ENCODE assay signal across 18 mouse cellular contexts in genomic region chr2:146015341-146016186, GRCm38 (mm10).
DNase-seq lines count a peak whose midpoint lies in the region; ATAC-seq and TF ChIP-seq lines count a peak whose summit lies in the region.
"Had no signal": no experiment of that assay in that cellular context is flagged by ENCODE, and none has a peak within 500 bp of the region (broad histone marks: within the 10 kb centered on the region; RNA-seq: fewer than 3 reads in every experiment).

No protein-coding gene starts in this region.

- H3K4me1 ChIP-seq in forebrain, embryonic 15.5 days, result peaks cover 8% of the 10 kb centered on the region
- 0 out of 2 replicates have a peak, but pooled peaks cover 9% of the 10 kb centered on the region for H3K4me1 ChIP-seq in midbrain, embryonic 14.5 days (ENCODE audit: control insufficient read depth, insufficient read depth, low read length)
- no peaks in the 10 kb centered on the region for H3K4me1 ChIP-seq in intestine, embryonic 15.5 days (replicated peaks)

- CTCF ChIA-PET in Patski (lab: Charles Lee), result interaction anchor here (1.1 kb wide), 1 partner anchor 8 kb away, joined by 3 read pairs; no protein-coding TSS in a partner anchor

- no peaks in the 10 kb centered on the region for H3K27me3 ChIP-seq in Patski
- H3K27me3 ChIP-seq in forebrain, embryonic 15.5 days, result no peaks in the 10 kb centered on the region
- H3K27me3 ChIP-seq in midbrain, embryonic 14.5 days (ENCODE audit: control insufficient read depth, insufficient read depth, low read length), result no peaks in the 10 kb centered on the region
- no peaks in the 10 kb centered on the region for H3K27me3 ChIP-seq in intestine, embryonic 15.5 days (replicated peaks)

- POLR2A ChIA-PET in Patski (lab: Charles Lee), result no interaction called here

- no peak for TF ChIP-seq CTCF in Patski (IDR thresholded peaks at IDR 0.05)

- no peak overlapping the region for H3K4me2 ChIP-seq in forebrain, embryonic 15.5 days (replicated peaks)
- H3K4me2 ChIP-seq in midbrain, embryonic 14.5 days (ENCODE audit: low read length), result no peak overlapping the region
- no peak overlapping the region for H3K4me2 ChIP-seq in intestine, embryonic 15.5 days (replicated peaks)

- no peak overlapping the region for H3K9ac ChIP-seq in forebrain, embryonic 15.5 days (replicated peaks)
- H3K9ac ChIP-seq in midbrain, embryonic 14.5 days (replicated peaks; ENCODE audit: low read length), result no peak overlapping the region
- H3K9ac ChIP-seq in intestine, embryonic 15.5 days, result no peak overlapping the region

- no peak overlapping the region for H3K4me3 ChIP-seq in forebrain, embryonic 15.5 days
- no peak overlapping the region for H3K4me3 ChIP-seq in midbrain, embryonic 14.5 days (replicated peaks; ENCODE audit: low read depth, low read length)
- no peak overlapping the region for H3K4me3 ChIP-seq in intestine, embryonic 15.5 days (replicated peaks)
- H3K4me3 ChIP-seq: erythroblast, embryonic 14.5 days; gastrocnemius, adult 2 months; heart, adult 2 months; myocyte had no signal

- DNase-seq in embryo, embryonic 11 days, result peak; percentile 23
- DNase-seq in embryo, embryonic 10 days (ENCODE audit: low spot score), result no peak
- peak; percentile 25 for DNase-seq in Patski (ENCODE audit: low read depth, low spot score)
- DNase-seq in midbrain, embryonic 14.5 days, result peak; percentile 60
- no peak for DNase-seq in adrenal gland, postnatal 25 days
- no peak for DNase-seq in kidney, postnatal 4 days
- DNase-seq: cerebellum, adult 11-12 months; gastrocnemius, adult 2 months; heart, adult 2 months; liver; lung, adult 18-20 months; lung, postnatal 4 days; thymus, postnatal 36 days had no signal

- H3K36me3 ChIP-seq in forebrain, embryonic 15.5 days, result no peaks in the 10 kb centered on the region
- H3K36me3 ChIP-seq in midbrain, embryonic 14.5 days (ENCODE audit: control insufficient read depth, insufficient read depth, low read length), result no peaks in the 10 kb centered on the region
- H3K36me3 ChIP-seq in intestine, embryonic 15.5 days, result no peaks in the 10 kb centered on the region

- peak; percentile 80 for ATAC-seq in Patski
- ATAC-seq in forebrain, embryonic 15.5 days (replicated peaks), result peak; percentile 92
- peak; percentile 64; the same call in 1 of the 2 replicates for ATAC-seq in midbrain, embryonic 14.5 days (ENCODE audit: low FRiP score, low TSS enrichment)
- ATAC-seq in intestine, embryonic 15.5 days, result no peak

- WGBS in forebrain, embryonic 15.5 days, result 9% methylated on average over 8 of the region's 8 CpGs
- WGBS in midbrain, embryonic 14.5 days, result 21% methylated on average over 8 of the region's 8 CpGs
- WGBS in intestine, embryonic 15.5 days, result 66% methylated on average over 8 of the region's 8 CpGs

- peak overlapping the region; percentile 45; the same call in 1 of the 2 replicates for H3K27ac ChIP-seq in forebrain, embryonic 15.5 days (replicated peaks)
- no peak overlapping the region for H3K27ac ChIP-seq in midbrain, embryonic 14.5 days (replicated peaks; ENCODE audit: low read depth, low read length)
- H3K27ac ChIP-seq in intestine, embryonic 15.5 days, result no peak overlapping the region
- H3K27ac ChIP-seq: gastrocnemius, adult 2 months; heart, adult 2 months; kidney, postnatal 0 days had no signal

- H3K9me3 ChIP-seq in forebrain, embryonic 15.5 days, result no peaks in the 10 kb centered on the region
- no peaks in the 10 kb centered on the region for H3K9me3 ChIP-seq in midbrain, embryonic 14.5 days (ENCODE audit: control insufficient read depth, low read length)
- H3K9me3 ChIP-seq in intestine, embryonic 15.5 days, result no peaks in the 10 kb centered on the region

- in situ Hi-C loops in Patski (cut with MboI; ENCODE audit: low pct_unique_long_range_greater_than_20kb), result no loop called here

Comparison
In these comparisons a context has a peak if more than half of its experiments do, and no peak if none do; other contexts are left out.
1. DNase-seq: peak in embryo, embryonic 11 days (single experiment), Patski (single experiment) and midbrain, embryonic 14.5 days (single experiment); none in embryo, embryonic 10 days (single experiment), adrenal gland, postnatal 25 days (single experiment) and kidney, postnatal 4 days (0 of 2).